Mouse (Mus musculus) spleen, postnatal 0 days (tissue): ENCODE data around the gene Atp11a. TPM values are rescaled to one million over a fixed set of nuclear protein-coding genes. Genes with fewer than 3 reads are reported as not detected.

Source experiments
- polyA plus RNA-seq: library from polyadenylated mRNA; unstranded; fragments of >200 nt; fragmentation: Nextera tagmentation; extraction: Ambion mirVana; gene quantifications from 2 replicates; pipeline ENCODE4 v1.2.1, GENCODE M21; 2015

The Atp11a gene
- 5.1 and 6.6 TPM in 2 replicates for polyA plus RNA-seq

GRCm38 (mm10) chr8:12756391-12757157, at the start of gene Atp11a:
Atp11a (plus strand) TSS chr8:12757014.

GRCm38 (mm10) chr8:12873357-12874046, 116.7 kb downstream of the Atp11a start, which contains the start of gene Mcf2l:
Mcf2l (plus strand) TSS chr8:12873806.

Other genes with a start within 250 kb of the Atp11a start
- not detected in 2 replicates for gene Spaca7, start 184.0 kb upstream of the Atp11a start, polyA plus RNA-seq
- gene Tubgcp3, start 84.8 kb upstream of the Atp11a start, polyA plus RNA-seq, result 26.8 TPM in 2 replicates
- 2.6 and 3.0 TPM in 2 replicates for gene Mcf2l, start 116.8 kb downstream of the Atp11a start, polyA plus RNA-seq